Mouse (Mus musculus): ENCODE measurements around the gene Olfr97. TPM values are rescaled to one million over a fixed set of nuclear protein-coding genes. Genes with fewer than 3 reads are reported as not detected.

Olfr97 gene
- polyA plus RNA-seq (2017; shearing (Covaris generic)) = not detected

DNA sequence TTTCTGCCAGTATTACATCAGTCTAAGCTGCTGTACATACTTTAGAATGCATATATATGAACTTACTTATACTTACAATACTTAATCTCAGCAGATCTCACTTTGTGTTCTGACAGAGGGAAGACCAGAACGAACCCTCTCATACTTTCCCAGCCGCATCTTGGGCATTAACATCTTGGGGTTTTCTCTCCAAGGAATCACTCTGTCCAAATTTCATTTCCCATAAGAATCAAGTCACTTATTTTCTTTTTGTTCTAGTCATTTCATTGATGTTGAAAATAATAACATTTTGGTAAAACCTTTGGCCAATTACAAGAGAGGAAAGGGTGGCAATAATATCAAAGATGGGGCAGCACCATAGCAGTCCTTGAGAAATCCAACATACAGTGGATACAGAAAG lies at the start of gene Olfr97:
Gene Olfr97, minus strand, starts transcription at position 101 of the 400 bp plus-strand sequence.

GRCm38 (mm10) chr17:37283360-37283759 lies 46.2 kb upstream of the Olfr97 start, which contains the start of gene Olfr99:
Gene Olfr99 (minus strand): TSS chr17:37283460.

DNA sequence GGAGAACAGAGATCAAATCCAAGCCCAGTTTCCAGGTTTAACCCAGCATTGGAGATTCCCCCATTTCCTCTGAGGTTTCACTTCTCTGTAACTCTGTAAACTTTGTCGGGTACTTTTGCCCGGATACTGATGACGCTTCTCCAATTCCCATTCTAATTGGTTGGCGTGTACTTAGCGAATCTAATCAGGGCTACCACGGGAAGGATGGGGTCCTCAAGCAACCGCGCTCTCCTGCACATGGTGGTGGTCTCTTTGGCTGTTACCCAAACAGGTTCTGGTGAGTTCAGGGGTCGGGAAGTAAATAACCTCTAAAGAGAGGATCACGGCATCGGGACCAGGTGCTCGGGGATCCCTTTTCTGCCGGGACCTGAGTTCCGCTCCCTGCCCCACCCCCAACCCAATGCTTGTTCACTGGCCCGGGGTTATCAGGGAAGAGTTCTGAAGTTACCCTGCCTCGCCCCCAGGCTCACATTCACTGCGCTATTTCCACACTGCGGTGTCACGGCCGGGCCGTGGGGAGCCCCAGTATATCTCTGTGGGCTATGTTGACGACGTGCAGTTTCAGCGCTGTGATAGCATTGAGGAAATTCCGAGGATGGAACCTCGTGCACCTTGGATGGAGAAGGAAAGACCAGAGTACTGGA lies 33.0 kb upstream of the Olfr97 start, which contains the start of gene H2-M3:
Gene H2-M3, plus strand, starts transcription at position 163 of the 644 bp plus-strand sequence.

GRCm38 (mm10) chr17:37263626-37264025 lies 26.5 kb upstream of the Olfr97 start, which contains the start of gene Olfr98:
Gene Olfr98 (minus strand): TSS chr17:37263749.

GRCm38 (mm10) chr17:37219846-37220245 lies 17.3 kb downstream of the Olfr97 start, which contains the start of gene Olfr96:
Gene Olfr96 (plus strand): TSS chr17:37220146.

DNA sequence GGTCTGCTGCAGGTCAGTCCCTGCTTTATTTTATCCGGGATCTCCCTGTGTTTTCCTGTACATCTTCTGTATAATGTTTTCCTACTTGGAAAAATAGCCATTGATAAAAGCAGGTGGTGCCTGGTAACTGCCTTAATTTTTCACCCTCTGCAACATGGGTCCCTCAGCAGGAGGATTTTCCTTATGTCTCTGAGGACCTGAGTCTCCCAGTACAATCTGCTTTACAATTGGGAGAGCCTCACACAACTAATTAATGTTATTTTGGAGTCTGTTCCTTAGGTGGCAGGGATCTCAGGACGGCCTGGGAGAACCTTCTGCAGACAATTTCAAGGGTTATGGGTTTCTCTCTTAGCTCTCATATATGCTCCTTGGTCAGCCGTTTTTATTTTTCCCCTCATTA lies 24.1 kb downstream of the Olfr97 start, which contains the start of gene Olfr95:
Gene Olfr95, minus strand, starts transcription at position 101 of the 400 bp plus-strand sequence.

GRCm38 (mm10) chr17:37200894-37201293 lies 36.2 kb downstream of the Olfr97 start, which contains the start of gene Olfr94:
Gene Olfr94 (minus strand): TSS chr17:37200994.

DNA sequence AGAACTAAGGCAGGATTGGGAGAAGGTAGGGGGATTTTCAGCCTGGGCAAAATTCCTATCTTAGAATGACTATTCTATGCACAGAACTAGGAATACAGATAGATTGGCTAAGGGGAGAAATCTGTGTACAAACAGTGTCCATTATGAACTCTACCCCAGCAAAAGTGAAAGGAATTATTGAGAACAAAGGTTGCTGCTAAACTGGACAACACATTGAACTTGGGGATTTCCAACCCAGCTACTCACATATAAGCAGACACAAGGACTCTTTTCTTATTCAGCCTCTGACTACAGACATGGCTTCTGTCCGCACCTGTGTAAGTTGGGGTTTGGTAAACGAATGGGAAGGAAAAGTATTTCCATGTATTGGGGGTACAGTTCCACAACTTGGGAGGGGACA lies 43.5 kb downstream of the Olfr97 start, which contains the start of gene Ubd:
Gene Ubd, plus strand, starts transcription at position 237 of the 400 bp plus-strand sequence.

Other genes starting within 250 kb of the Olfr97 start
- 0.54 TPM for gene H2-M5, start 247.8 kb downstream of the Olfr97 start, polyA plus RNA-seq (2017; shearing (Covaris generic))
- gene Zfp57, start 236.2 kb downstream of the Olfr97 start, polyA plus RNA-seq (2017; shearing (Covaris generic)) = not detected
- gene Mog, start 213.9 kb downstream of the Olfr97 start, polyA plus RNA-seq (2017; shearing (Covaris generic)) = not detected
- gene Gabbr1, start 191.4 kb downstream of the Olfr97 start, polyA plus RNA-seq (2017; shearing (Covaris generic)) = 10.6 TPM
- not detected for gene Olfr90, start 148.8 kb downstream of the Olfr97 start, polyA plus RNA-seq (2017; shearing (Covaris generic))
- gene Olfr91, start 139.1 kb downstream of the Olfr97 start, polyA plus RNA-seq (2017; shearing (Covaris generic)) = not detected
- gene Olfr92, start 117.2 kb downstream of the Olfr97 start, polyA plus RNA-seq (2017; shearing (Covaris generic)) = not detected
- not detected for gene Olfr93, start 75.8 kb downstream of the Olfr97 start, polyA plus RNA-seq (2017; shearing (Covaris generic))
- 0.95 TPM for gene Ubd, start 43.4 kb downstream of the Olfr97 start, polyA plus RNA-seq (2017; shearing (Covaris generic))
- not detected for gene Olfr94, start 36.3 kb downstream of the Olfr97 start, polyA plus RNA-seq (2017; shearing (Covaris generic))
- not detected for gene Olfr95, start 24.2 kb downstream of the Olfr97 start, polyA plus RNA-seq (2017; shearing (Covaris generic))
- not detected for gene Olfr96, start 17.2 kb downstream of the Olfr97 start, polyA plus RNA-seq (2017; shearing (Covaris generic))
- gene Olfr98, start 26.4 kb upstream of the Olfr97 start, polyA plus RNA-seq (2017; shearing (Covaris generic)) = not detected
- 143 TPM for gene H2-M3, start 32.9 kb upstream of the Olfr97 start, polyA plus RNA-seq (2017; shearing (Covaris generic))
- 4.3 TPM for gene Olfr99, start 46.1 kb upstream of the Olfr97 start, polyA plus RNA-seq (2017; shearing (Covaris generic))
- gene Olfr101, start 67.0 kb upstream of the Olfr97 start, polyA plus RNA-seq (2017; shearing (Covaris generic)) = not detected
- not detected for gene Olfr102, start 79.7 kb upstream of the Olfr97 start, polyA plus RNA-seq (2017; shearing (Covaris generic))
- gene Olfr103, start 102.4 kb upstream of the Olfr97 start, polyA plus RNA-seq (2017; shearing (Covaris generic)) = not detected
- not detected for gene Olfr104-ps, start 122.3 kb upstream of the Olfr97 start, polyA plus RNA-seq (2017; shearing (Covaris generic))
- gene Olfr105-ps, start 141.7 kb upstream of the Olfr97 start, polyA plus RNA-seq (2017; shearing (Covaris generic)) = not detected
- gene Olfr106-ps, start 153.1 kb upstream of the Olfr97 start, polyA plus RNA-seq (2017; shearing (Covaris generic)) = not detected
- 0.09 TPM for gene Olfr107, start 161.9 kb upstream of the Olfr97 start, polyA plus RNA-seq (2017; shearing (Covaris generic))
- gene Olfr108, start 208.2 kb upstream of the Olfr97 start, polyA plus RNA-seq (2017; shearing (Covaris generic)) = not detected
- not detected for gene Olfr109, start 221.6 kb upstream of the Olfr97 start, polyA plus RNA-seq (2017; shearing (Covaris generic))
- gene H2-M2, start 246.2 kb upstream of the Olfr97 start, polyA plus RNA-seq (2017; shearing (Covaris generic)) = not detected